Comparison of ENCODE assay signal across 8 mouse cellular contexts in genomic region chr19:5068570-5069234, GRCm38 (mm10). TPM values are rescaled to one million over a fixed set of nuclear protein-coding genes. Genes with fewer than 3 reads are reported as not detected.
DNase-seq lines count a peak whose midpoint lies in the region; ATAC-seq and TF ChIP-seq lines count a peak whose summit lies in the region.
"Had no signal": no experiment of that assay in that cellular context is flagged by ENCODE, and none has a peak within 500 bp of the region (broad histone marks: within the 10 kb centered on the region; RNA-seq: fewer than 3 reads in every experiment).

No protein-coding gene starts in this region.

- peak overlapping the region; percentile 76 for H3K9ac ChIP-seq in lung, embryonic 16.5 days (ENCODE audit: low read length)
- peak overlapping the region; percentile 60 for H3K9ac ChIP-seq in forebrain, embryonic 11.5 days (ENCODE audit: low read length)
- H3K9ac ChIP-seq in intestine, postnatal 0 days (ENCODE audit: low read depth, low read length) = peak overlapping the region; percentile 51
- peak overlapping the region; percentile 53 for H3K9ac ChIP-seq in neural tube, embryonic 15.5 days (replicated peaks)

- 23% methylated on average over 21 of the region's 21 CpGs for WGBS in lung, embryonic 16.5 days
- WGBS in forebrain, embryonic 11.5 days = 53% methylated on average over 21 of the region's 21 CpGs
- 31% methylated on average over 21 of the region's 21 CpGs for WGBS in intestine, postnatal 0 days
- WGBS in neural tube, embryonic 15.5 days = 28% methylated on average over 21 of the region's 21 CpGs

- TF ChIP-seq CTCF in intestine, postnatal 0 days (IDR thresholded peaks at IDR 0.05; ENCODE audit: low read depth) = peak; percentile 28; the same call in 1 of the 2 replicates

- peak overlapping the region; percentile 83 for H3K4me2 ChIP-seq in lung, embryonic 16.5 days (ENCODE audit: low read depth, low read length)
- peak overlapping the region; percentile 88 for H3K4me2 ChIP-seq in forebrain, embryonic 11.5 days (ENCODE audit: low read depth, low read length, severe bottlenecking)
- peak overlapping the region; percentile 67 for H3K4me2 ChIP-seq in intestine, postnatal 0 days (replicated peaks; ENCODE audit: low read depth)
- H3K4me2 ChIP-seq in neural tube, embryonic 15.5 days = peak overlapping the region; percentile 83

- no peak overlapping the region; the same call in 1 of the 2 replicates for H3K27ac ChIP-seq in lung, embryonic 16.5 days (ENCODE audit: low read length)
- H3K27ac ChIP-seq in forebrain, embryonic 11.5 days (ENCODE audit: low read depth, low read length) = no peak overlapping the region
- no peak overlapping the region for H3K27ac ChIP-seq in intestine, postnatal 0 days (ENCODE audit: low read depth, low read length)
- H3K27ac ChIP-seq in neural tube, embryonic 15.5 days (replicated peaks) = no peak overlapping the region

- H3K27me3 ChIP-seq in lung, embryonic 16.5 days (ENCODE audit: control insufficient read depth, insufficient read depth, low read depth, low read length) = peaks cover 19% of the 10 kb centered on the region
- peaks cover 32% of the 10 kb centered on the region for H3K27me3 ChIP-seq in forebrain, embryonic 11.5 days (ENCODE audit: control insufficient read depth, insufficient read depth, low read length)
- H3K27me3 ChIP-seq in intestine, postnatal 0 days (replicated peaks; ENCODE audit: control insufficient read depth, insufficient read depth, low read length) = peaks cover 33% of the 10 kb centered on the region
- peaks cover 44% of the 10 kb centered on the region for H3K27me3 ChIP-seq in neural tube, embryonic 15.5 days (replicated peaks)

- peak overlapping the region; percentile 62 for H3K4me3 ChIP-seq in lung, embryonic 16.5 days (ENCODE audit: low read length)
- H3K4me3 ChIP-seq in forebrain, embryonic 11.5 days (ENCODE audit: low read depth, low read length) = peak overlapping the region; percentile 35
- peak overlapping the region; percentile 50 for H3K4me3 ChIP-seq in intestine, postnatal 0 days (ENCODE audit: low read depth, low read length)
- H3K4me3 ChIP-seq in neural tube, embryonic 15.5 days (replicated peaks) = peak overlapping the region; percentile 41

- intact Hi-C loops in left cerebral cortex, postnatal 14 days (cut with DNase I) = no loop called here

- H3K36me3 ChIP-seq in lung, embryonic 16.5 days (ENCODE audit: control insufficient read depth, insufficient read depth, low read length) = no peaks in the 10 kb centered on the region
- no peaks in the 10 kb centered on the region for H3K36me3 ChIP-seq in forebrain, embryonic 11.5 days (ENCODE audit: control insufficient read depth, insufficient read depth, low read length)
- H3K36me3 ChIP-seq in intestine, postnatal 0 days (ENCODE audit: control insufficient read depth, insufficient read depth) = no peaks in the 10 kb centered on the region
- no peaks in the 10 kb centered on the region for H3K36me3 ChIP-seq in neural tube, embryonic 15.5 days

- peaks cover 28% of the 10 kb centered on the region for H3K4me1 ChIP-seq in lung, embryonic 16.5 days (replicated peaks; ENCODE audit: control insufficient read depth, insufficient read depth, low read length)
- H3K4me1 ChIP-seq in forebrain, embryonic 11.5 days (replicated peaks; ENCODE audit: control insufficient read depth, insufficient read depth, low read length) = peaks cover 31% of the 10 kb centered on the region
- no peaks in the 10 kb centered on the region for H3K4me1 ChIP-seq in intestine, postnatal 0 days (replicated peaks; ENCODE audit: control insufficient read depth, insufficient read depth, low read length)
- peaks cover 45% of the 10 kb centered on the region for H3K4me1 ChIP-seq in neural tube, embryonic 15.5 days

- no peaks in the 10 kb centered on the region for H3K9me3 ChIP-seq in lung, embryonic 16.5 days (ENCODE audit: control insufficient read depth, low read length)
- H3K9me3 ChIP-seq in forebrain, embryonic 11.5 days (ENCODE audit: control insufficient read depth, low read length) = no peaks in the 10 kb centered on the region
- H3K9me3 ChIP-seq in intestine, postnatal 0 days (ENCODE audit: control insufficient read depth) = no peaks in the 10 kb centered on the region
- no peaks in the 10 kb centered on the region for H3K9me3 ChIP-seq in neural tube, embryonic 15.5 days (replicated peaks)

- DNase-seq in lung, postnatal 25 days (ENCODE audit: low spot score) = no peak
- no peak for DNase-seq in forebrain, embryonic 11.5 days (ENCODE audit: low spot score)
- DNase-seq in left cerebral cortex, postnatal 14 days (ENCODE audit: low spot score in 2 of 2) = no peak
- DNase-seq in layer of hippocampus, postnatal 25 days (ENCODE audit: extremely low spot score in 1 of 2, low spot score in 1 of 2) = no peak

- ATAC-seq in lung, embryonic 16.5 days (ENCODE audit: low read depth) = no peak
- no peak for ATAC-seq in forebrain, embryonic 11.5 days (replicated peaks; ENCODE audit: low FRiP score)
- ATAC-seq in intestine, postnatal 0 days = no peak
- no peak for ATAC-seq in neural tube, embryonic 15.5 days (ENCODE audit: low FRiP score)

RNA-seq across cellular contexts. Expression of gene Cd248, which starts 0.8 kb away (rescaled TPM):
- polyA plus RNA-seq in lung, embryonic 16.5 days (2015; fragmentation: Nextera tagmentation; extraction: Ambion mirVana) = 69.1 and 80.6 TPM in 2 replicates
- 30.7 and 32.7 TPM in 2 replicates for polyA plus RNA-seq in forebrain, embryonic 11.5 days (2014; fragmentation: Nextera tagmentation; extraction: Ambion mirVana)
- 19.9 and 23.0 TPM in 2 replicates for polyA plus RNA-seq in intestine, postnatal 0 days (2015; fragmentation: Nextera tagmentation; extraction: Ambion mirVana)
- 19.9 and 27.4 TPM in 2 replicates for polyA plus RNA-seq in neural tube, embryonic 15.5 days (2015; fragmentation: Nextera tagmentation; extraction: Ambion mirVana)
- total RNA-seq in left cerebral cortex, postnatal 14 days (2021) = 1 to 10 TPM; 9.0 to 9.4 TPM
- total RNA-seq in layer of hippocampus, postnatal 25 days (2021) = 1 to 10 TPM; 4.3 to 5.1 TPM

RNA-seq across cellular contexts. Expression of gene Tmem151a, which starts 16.6 kb away (rescaled TPM):
- polyA plus RNA-seq in lung, embryonic 16.5 days (2015; fragmentation: Nextera tagmentation; extraction: Ambion mirVana) = 3.6 and 3.8 TPM in 2 replicates
- polyA plus RNA-seq in forebrain, embryonic 11.5 days (2014; fragmentation: Nextera tagmentation; extraction: Ambion mirVana) = 1.2 and 1.8 TPM in 2 replicates
- 4.0 TPM in 2 replicates for polyA plus RNA-seq in intestine, postnatal 0 days (2015; fragmentation: Nextera tagmentation; extraction: Ambion mirVana)
- polyA plus RNA-seq in neural tube, embryonic 15.5 days (2015; fragmentation: Nextera tagmentation; extraction: Ambion mirVana) = 29.7 and 38.5 TPM in 2 replicates
- total RNA-seq in left cerebral cortex, postnatal 14 days (2021) = 100 to 1,000 TPM; 164 to 171 TPM
- 100 to 1,000 TPM; 131 to 138 TPM for total RNA-seq in layer of hippocampus, postnatal 25 days (2021)
- total RNA-seq: common myeloid progenitor, adult 5-6 weeks had no signal

RNA-seq across cellular contexts. Expression of gene Rin1, which starts 18.4 kb away (rescaled TPM):
- polyA plus RNA-seq in lung, embryonic 16.5 days (2015; fragmentation: Nextera tagmentation; extraction: Ambion mirVana) = 3.7 and 4.2 TPM in 2 replicates
- 2.0 TPM in 2 replicates for polyA plus RNA-seq in forebrain, embryonic 11.5 days (2014; fragmentation: Nextera tagmentation; extraction: Ambion mirVana)
- polyA plus RNA-seq in intestine, postnatal 0 days (2015; fragmentation: Nextera tagmentation; extraction: Ambion mirVana) = 0.77 and 0.78 TPM in 2 replicates
- 0.89 and 1.0 TPM in 2 replicates for polyA plus RNA-seq in neural tube, embryonic 15.5 days (2015; fragmentation: Nextera tagmentation; extraction: Ambion mirVana)
- 10 to 100 TPM; 59.6 to 66.7 TPM for total RNA-seq in left cerebral cortex, postnatal 14 days (2021)
- total RNA-seq in layer of hippocampus, postnatal 25 days (2021) = 100 to 1,000 TPM; 109 to 114 TPM

RNA-seq across cellular contexts. Expression of gene Yif1a, which starts 19.6 kb away (rescaled TPM):
- polyA plus RNA-seq in lung, embryonic 16.5 days (2015; fragmentation: Nextera tagmentation; extraction: Ambion mirVana) = 95.3 and 101 TPM in 2 replicates
- 69.5 and 75.8 TPM in 2 replicates for polyA plus RNA-seq in forebrain, embryonic 11.5 days (2014; fragmentation: Nextera tagmentation; extraction: Ambion mirVana)
- polyA plus RNA-seq in intestine, postnatal 0 days (2015; fragmentation: Nextera tagmentation; extraction: Ambion mirVana) = 182 and 198 TPM in 2 replicates
- polyA plus RNA-seq in neural tube, embryonic 15.5 days (2015; fragmentation: Nextera tagmentation; extraction: Ambion mirVana) = 56.8 and 66.1 TPM in 2 replicates
- 10 to 100 TPM; 24.2 to 27.5 TPM for total RNA-seq in left cerebral cortex, postnatal 14 days (2021)
- 10 to 100 TPM; 24.5 to 24.7 TPM for total RNA-seq in layer of hippocampus, postnatal 25 days (2021)

RNA-seq across cellular contexts. Expression of gene Brms1, which starts 27.5 kb away (rescaled TPM):
- 41.6 and 45.0 TPM in 2 replicates for polyA plus RNA-seq in lung, embryonic 16.5 days (2015; fragmentation: Nextera tagmentation; extraction: Ambion mirVana)
- polyA plus RNA-seq in forebrain, embryonic 11.5 days (2014; fragmentation: Nextera tagmentation; extraction: Ambion mirVana) = 58.4 and 62.6 TPM in 2 replicates
- polyA plus RNA-seq in intestine, postnatal 0 days (2015; fragmentation: Nextera tagmentation; extraction: Ambion mirVana) = 33.2 and 33.4 TPM in 2 replicates
- 21.6 and 32.6 TPM in 2 replicates for polyA plus RNA-seq in neural tube, embryonic 15.5 days (2015; fragmentation: Nextera tagmentation; extraction: Ambion mirVana)
- total RNA-seq in left cerebral cortex, postnatal 14 days (2021) = 10 to 100 TPM; 14.7 to 15.1 TPM
- 10 to 100 TPM; 19.2 to 21.4 TPM for total RNA-seq in layer of hippocampus, postnatal 25 days (2021)
